Mouse (Mus musculus) hindbrain, embryonic 13.5 days (tissue): ENCODE results near the gene Fam181a. TPM values are rescaled to one million over a fixed set of nuclear protein-coding genes. Genes with fewer than 3 reads are reported as not detected.

ENCODE experiments used
- ATAC-seq: fragments of 200-750 bp; cut with Nextera tagmentation; 2 replicates; pipeline ENCODE4 v1.8.0; 2017; ENCODE audit warnings: moderate TSS enrichment; ENCODE audit not compliant: low FRiP score
- H3K27ac ChIP-seq: fragments of 300-500 bp; sonication (generic); 2 replicates; pipeline ENCODE4 v1.5.1; 2015; ENCODE audit warnings: inconsistent platforms, mild to moderate bottlenecking, moderate library complexity
- H3K27me3 ChIP-seq: fragments of 300-500 bp; sonication (generic); 2 replicates; pipeline ENCODE4 v1.6.1; 2015; ENCODE audit warnings: mild to moderate bottlenecking, inconsistent platforms
- H3K36me3 ChIP-seq: fragments of 300-500 bp; sonication (generic); 2 replicates; pipeline ENCODE4 v1.6.1; 2015; ENCODE audit warnings: mild to moderate bottlenecking, inconsistent platforms
- H3K4me1 ChIP-seq: fragments of 300-500 bp; sonication (generic); replicated peaks from 2 replicates; pipeline ENCODE4 v1.6.1; 2015; ENCODE audit warnings: inconsistent platforms
- H3K4me2 ChIP-seq: fragments of 300-500 bp; sonication (generic); 2 replicates; pipeline ENCODE4 v1.6.1; 2015; ENCODE audit warnings: inconsistent platforms, mild to moderate bottlenecking, moderate library complexity
- H3K4me3 ChIP-seq: fragments of 300-500 bp; sonication (generic); 2 replicates; pipeline ENCODE4 v1.5.1; 2015; ENCODE audit warnings: mild to moderate bottlenecking, inconsistent platforms
- H3K9ac ChIP-seq: fragments of 300-500 bp; sonication (generic); 2 replicates; pipeline ENCODE4 v1.6.1; 2015; ENCODE audit warnings: mild to moderate bottlenecking, inconsistent platforms
- H3K9me3 ChIP-seq: fragments of 300-500 bp; sonication (generic); 2 replicates; pipeline ENCODE4 v1.6.1; 2016; ENCODE audit warnings: inconsistent platforms
- WGBS: fragments of 180-500 bp; shearing (Covaris S2); methylation state at CpG from one replicate; pipeline ENCODE4 v1.1.7; 2015; 5-methylcytosine and 5-hydroxymethylcytosine counted together
- polyA plus RNA-seq: library from polyadenylated mRNA; unstranded; fragments of >200 nt; fragmentation: Nextera tagmentation; extraction: Ambion mirVana; gene quantifications from 2 replicates; pipeline ENCODE4 v1.2.1, GENCODE M21; 2015

Fam181a gene
- polyA plus RNA-seq, 1 experiment from 2014 or later, result 9.0 TPM

GRCm38 (mm10) chr12:103344934-103345333 lies 34.2 kb downstream of the Fam181a start:
- no peak for ATAC-seq
- H3K27me3 ChIP-seq, result 0 out of 2 replicates have a peak, but pooled peaks cover 20% of the 10 kb centered on the region
- H3K36me3 ChIP-seq, result no peaks in the 10 kb centered on the region
- no peak overlapping the region for H3K4me3 ChIP-seq
- H3K4me1 ChIP-seq, result no peaks in the 10 kb centered on the region; the same call in 1 of the 2 replicates
- H3K27ac ChIP-seq, result no peak overlapping the region
- H3K4me2 ChIP-seq, result no peak overlapping the region
- H3K9me3 ChIP-seq, result no peaks in the 10 kb centered on the region
- no peak overlapping the region for H3K9ac ChIP-seq
- WGBS, result 90% methylated on average over 7 of the region's 7 CpGs

- no peak overlapping the region for H3K9ac ChIP-seq
- no peak overlapping the region for H3K4me3 ChIP-seq
- 0 out of 2 replicates have a peak, but pooled peaks cover 13% of the 10 kb centered on the region for H3K27me3 ChIP-seq
- H3K9me3 ChIP-seq, result no peaks in the 10 kb centered on the region; the same call in 1 of the 2 replicates
- ATAC-seq, result no peak
- H3K27ac ChIP-seq, result no peak overlapping the region
- H3K4me1 ChIP-seq, result no peaks in the 10 kb centered on the region; the same call in 1 of the 2 replicates
- no peak overlapping the region for H3K4me2 ChIP-seq
- no peaks in the 10 kb centered on the region for H3K36me3 ChIP-seq
- WGBS, result 86% methylated on average over 8 of the region's 8 CpGs
These were observed 36.2 kb downstream of the Fam181a start for GRCm38 (mm10) chr12:103346945-103347344.

- no peak for ATAC-seq
- Histone ChIP-seq H3K4me1 (no peaks in the 10 kb centered on the region; the same call in 1 of the 2 replicates), H3K9me3 (no peaks in the 10 kb centered on the region; the same call in 1 of the 2 replicates), H3K9ac (no peak overlapping the region), H3K4me3 (no peak overlapping the region), H3K36me3 (no peaks in the 10 kb centered on the region), H3K27me3 (0 out of 2 replicates have a peak, but pooled peaks cover 11% of the 10 kb centered on the region), H3K4me2 (no peak overlapping the region), H3K27ac (no peak overlapping the region)
- 56% methylated on average over 5 of the region's 5 CpGs for WGBS
These were observed 36.6 kb downstream of the Fam181a start for GRCm38 (mm10) chr12:103347406-103347805.

- peak; percentile 62; the same call in 1 of the 2 replicates for ATAC-seq
- Histone ChIP-seq H3K4me1 (peaks cover 3% of the 10 kb centered on the region), H3K4me3 (no peak overlapping the region), H3K27me3 (0 out of 2 replicates have a peak, but pooled peaks cover 10% of the 10 kb centered on the region), H3K36me3 (no peaks in the 10 kb centered on the region), H3K9me3 (no peaks in the 10 kb centered on the region; the same call in 1 of the 2 replicates), H3K9ac (no peak overlapping the region), H3K4me2 (no peak overlapping the region), H3K27ac (no peak overlapping the region)
- 3% methylated on average over 3 of the region's 3 CpGs for WGBS
These were observed 37.7 kb downstream of the Fam181a start for GRCm38 (mm10) chr12:103348506-103348905.

GRCm38 (mm10) chr12:103352735-103353134 lies 42.0 kb downstream of the Fam181a start:
- 96% methylated on average over 6 of the region's 6 CpGs for WGBS
- H3K4me1 ChIP-seq, result peaks cover 6% of the 10 kb centered on the region

GRCm38 (mm10) chr12:103353538-103353937 lies 42.8 kb downstream of the Fam181a start:
- peak; percentile 35 for ATAC-seq

More at GRCm38 (mm10) chr12:103352735-103353134, 42.0 kb downstream of the Fam181a start:
- Histone ChIP-seq H3K9ac (no peak overlapping the region), H3K4me2 (no peak overlapping the region), H3K9me3 (no peaks in the 10 kb centered on the region; the same call in 1 of the 2 replicates), H3K36me3 (no peaks in the 10 kb centered on the region), H3K27ac (no peak overlapping the region), H3K27me3 (0 out of 2 replicates have a peak, but pooled peaks cover 4% of the 10 kb centered on the region), H3K4me3 (no peak overlapping the region)
- ATAC-seq, result no peak

GRCm38 (mm10) chr12:103355746-103356414 lies 45.1 kb downstream of the Fam181a start, which contains the start of gene Asb2:
TSS of gene Asb2 (minus strand) at chr12:103356001.
- Histone ChIP-seq H3K4me1 (peaks cover 13% of the 10 kb centered on the region), H3K36me3 (no peaks in the 10 kb centered on the region), H3K4me3 (no peak within 1 kb of the TSS), H3K27ac (no peak within 1 kb of the TSS), H3K9ac (no peak within 1 kb of the TSS), H3K9me3 (no peaks in the 10 kb centered on the region; the same call in 1 of the 2 replicates), H3K27me3 (no peaks in the 10 kb centered on the region), H3K4me2 (no peak within 1 kb of the TSS)
- 77% methylated on average over 14 of the region's 14 CpGs for WGBS
- no peak for ATAC-seq

More at GRCm38 (mm10) chr12:103353538-103353937, 42.8 kb downstream of the Fam181a start:
- no peaks in the 10 kb centered on the region; the same call in 1 of the 2 replicates for H3K9me3 ChIP-seq
- WGBS, result 10% methylated on average over 5 of the region's 5 CpGs
- peaks cover 6% of the 10 kb centered on the region for H3K4me1 ChIP-seq
- no peaks in the 10 kb centered on the region for H3K27me3 ChIP-seq
- H3K9ac ChIP-seq, result no peak overlapping the region
- no peak overlapping the region for H3K4me2 ChIP-seq
- no peaks in the 10 kb centered on the region for H3K36me3 ChIP-seq
- H3K27ac ChIP-seq, result no peak overlapping the region
- no peak overlapping the region for H3K4me3 ChIP-seq

GRCm38 (mm10) chr12:103356415-103356748 lies 45.6 kb downstream of the Fam181a start:
- Histone ChIP-seq H3K4me3 (no peak overlapping the region), H3K4me1 (peaks cover 13% of the 10 kb centered on the region), H3K9ac (no peak overlapping the region), H3K4me2 (no peak overlapping the region), H3K27me3 (no peaks in the 10 kb centered on the region), H3K9me3 (no peaks in the 10 kb centered on the region), H3K36me3 (no peaks in the 10 kb centered on the region), H3K27ac (no peak overlapping the region)
- 86% methylated on average over 4 of the region's 4 CpGs for WGBS
- ATAC-seq, result no peak

- no peaks in the 10 kb centered on the region for H3K36me3 ChIP-seq
- H3K9ac ChIP-seq, result no peak overlapping the region
- ATAC-seq, result no peak
- 70% methylated on average over 8 of the region's 8 CpGs for WGBS
- H3K27me3 ChIP-seq, result no peaks in the 10 kb centered on the region
- H3K4me2 ChIP-seq, result no peak overlapping the region
- peaks cover 13% of the 10 kb centered on the region for H3K4me1 ChIP-seq
- no peak overlapping the region for H3K27ac ChIP-seq
- no peaks in the 10 kb centered on the region for H3K9me3 ChIP-seq
- H3K4me3 ChIP-seq, result no peak overlapping the region
These were observed 47.4 kb downstream of the Fam181a start for GRCm38 (mm10) chr12:103358216-103358615.

- no peak overlapping the region for H3K9ac ChIP-seq
- H3K36me3 ChIP-seq, result no peaks in the 10 kb centered on the region
- no peaks in the 10 kb centered on the region for H3K9me3 ChIP-seq
- 59% methylated on average over 4 of the region's 4 CpGs for WGBS
- H3K4me2 ChIP-seq, result no peak overlapping the region
- H3K4me3 ChIP-seq, result no peak overlapping the region
- H3K27ac ChIP-seq, result no peak overlapping the region
- no peak for ATAC-seq
- peaks cover 8% of the 10 kb centered on the region; the same call in 1 of the 2 replicates for H3K4me1 ChIP-seq
- H3K27me3 ChIP-seq, result no peaks in the 10 kb centered on the region
These were observed 48.4 kb downstream of the Fam181a start for GRCm38 (mm10) chr12:103358951-103359801.

GRCm38 (mm10) chr12:103360812-103361211 lies 50.0 kb downstream of the Fam181a start:
- Histone ChIP-seq H3K36me3 (no peaks in the 10 kb centered on the region), H3K9me3 (no peaks in the 10 kb centered on the region), H3K27me3 (no peaks in the 10 kb centered on the region), H3K4me2 (no peak overlapping the region), H3K27ac (no peak overlapping the region), H3K4me1 (peaks cover 8% of the 10 kb centered on the region; the same call in 1 of the 2 replicates), H3K9ac (no peak overlapping the region), H3K4me3 (no peak overlapping the region)
- ATAC-seq, result no peak
- WGBS, result 85% methylated on average over 8 of the region's 8 CpGs
